Mouse (Mus musculus) olfactory bulb, adult 2 months (tissue): ENCODE data around the gene Nrcam.

Experiments used
- CTCF ChIP-seq: fragments of 200-500 bp; IDR thresholded peaks from 2 replicates; pipeline ENCODE4 v1.5.1; 2012; ENCODE audit warnings: low read depth, mild to moderate bottlenecking, low read length, moderate library complexity; ENCODE audit not compliant: insufficient read depth
- POLR2A ChIP-seq: fragments of 200-500 bp; IDR thresholded peaks from 2 replicates; pipeline ENCODE4 v1.6.1; 2012; ENCODE audit warnings: mild to moderate bottlenecking, low read depth, low read length, moderate library complexity; ENCODE audit not compliant: insufficient read depth

GRCm38 (mm10) chr12:44450930-44451329 is 122.2 kb downstream of the Nrcam start:
- no peak for TF ChIP-seq POLR2A
- no peak for TF ChIP-seq CTCF
